Mouse (Mus musculus) liver, adult 2 months (tissue): ENCODE data around the gene Umad1. TPM values are rescaled to one million over a fixed set of nuclear protein-coding genes. Genes with fewer than 3 reads are reported as not detected.

Experiments used
- DNase-seq: peaks from one replicate; pipeline ENCODE4 v3.0.0-alpha.2; 2011; ENCODE audit warnings: low read depth, low spot score; ENCODE audit errors: extremely low read depth
- H3K27ac ChIP-seq: fragments of 200-500 bp; replicated peaks from 2 replicates; pipeline ENCODE4 v1.5.1; 2012; ENCODE audit warnings: low read depth, mild to moderate bottlenecking, control low read depth, inconsistent platforms, low read length; ENCODE audit not compliant: insufficient read depth
- H3K27me3 ChIP-seq: fragments of 200-500 bp; 2 replicates; pipeline ENCODE4 v1.6.1; 2012; ENCODE audit warnings: mild to moderate bottlenecking, moderate library complexity, low read length, inconsistent platforms; ENCODE audit not compliant: control insufficient read depth, insufficient read depth
- H3K36me3 ChIP-seq: fragments of 200-500 bp; 2 replicates; pipeline ENCODE4 v1.6.1; 2012; ENCODE audit warnings: low read length, inconsistent platforms; ENCODE audit not compliant: control insufficient read depth, insufficient read depth
- H3K4me1 ChIP-seq: fragments of 200-500 bp; 2 replicates; pipeline ENCODE4 v1.6.1; 2011; ENCODE audit warnings: low read length; ENCODE audit not compliant: control insufficient read depth, insufficient read depth
- H3K4me3 ChIP-seq: fragments of 200-500 bp; 2 replicates; pipeline ENCODE4 v1.5.1; 2011; ENCODE audit warnings: low read depth, mild to moderate bottlenecking, control low read depth, low read length, moderate library complexity; ENCODE audit not compliant: insufficient read depth
- H3K79me2 ChIP-seq: fragments of 200-500 bp; 2 replicates; pipeline ENCODE4 v1.6.1; 2012; ENCODE audit warnings: inconsistent platforms, mild to moderate bottlenecking, low read length, moderate library complexity; ENCODE audit not compliant: control insufficient read depth, insufficient read depth
- H3K9ac ChIP-seq: fragments of 200-500 bp; 2 replicates; pipeline ENCODE4 v1.6.1; 2012; ENCODE audit warnings: low read depth, mild to moderate bottlenecking, control low read depth, inconsistent platforms, low read length
- CTCF ChIP-seq: fragments of 200-500 bp; IDR thresholded peaks from 2 replicates; pipeline ENCODE4 v1.5.1; 2011; ENCODE audit warnings: low read depth, low read length, control low read depth
- POLR2A ChIP-seq: fragments of 200-500 bp; IDR thresholded peaks from 2 replicates; pipeline ENCODE4 v1.6.1; 2011; ENCODE audit warnings: low read length, control low read depth; ENCODE audit not compliant: insufficient read depth; ENCODE audit errors: extremely low read depth
- WGBS: fragments of 180-500 bp; shearing (Covaris S2); methylation state at CpG from one replicate; pipeline ENCODE4 v1.1.7; 2018; 5-methylcytosine and 5-hydroxymethylcytosine counted together
- polyA plus RNA-seq: library from polyadenylated mRNA; depleted of rRNA; stranded (reverse); fragments of >200 nt; gene quantifications from 2 replicates; pipeline ENCODE4 v1.2.3, GENCODE M21; 2012; rRNA removed
- total RNA-seq: library from RNA; depleted of rRNA; stranded (reverse); fragments of >200 nt; gene quantifications from 2 replicates; pipeline ENCODE4 v1.2.3, GENCODE M21; 2014; rRNA removed

Gene Umad1
- total and polyA plus RNA-seq, 2 experiments: 15.0 to 17.0 TPM

DNA sequence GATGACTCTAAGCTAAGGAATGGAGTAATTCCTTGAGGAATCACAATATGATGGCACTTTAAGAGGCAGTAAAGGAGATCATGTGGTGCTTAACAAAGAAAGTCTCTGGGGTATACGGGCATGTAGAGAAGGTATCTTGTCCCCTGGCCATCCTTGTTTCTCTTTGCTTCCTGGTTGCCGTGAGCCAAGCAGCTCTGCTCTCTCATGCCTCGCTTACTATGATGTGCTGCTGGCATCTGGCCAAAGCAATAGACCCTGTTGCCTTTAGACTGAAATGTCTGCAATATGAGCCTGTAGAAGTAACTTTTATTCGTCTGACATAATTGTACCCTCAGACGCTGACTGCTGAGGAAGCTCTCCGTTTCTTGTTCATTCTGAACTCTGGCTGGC is 238.8 kb downstream of the Umad1 start:
- no peaks in the 10 kb centered on the region for H3K36me3 ChIP-seq
- 90% methylated on average over 6 of the region's 6 CpGs for WGBS
- no peak for DNase-seq
- H3K4me3 ChIP-seq: no peak overlapping the region
- no peaks in the 10 kb centered on the region for H3K27me3 ChIP-seq
- TF ChIP-seq CTCF (no peak), POLR2A (no peak)
- H3K4me1 ChIP-seq: no peaks in the 10 kb centered on the region
- H3K79me2 ChIP-seq: no peaks in the 10 kb centered on the region
- H3K27ac ChIP-seq: no peak overlapping the region
- H3K9ac ChIP-seq: no peak overlapping the region

DNA sequence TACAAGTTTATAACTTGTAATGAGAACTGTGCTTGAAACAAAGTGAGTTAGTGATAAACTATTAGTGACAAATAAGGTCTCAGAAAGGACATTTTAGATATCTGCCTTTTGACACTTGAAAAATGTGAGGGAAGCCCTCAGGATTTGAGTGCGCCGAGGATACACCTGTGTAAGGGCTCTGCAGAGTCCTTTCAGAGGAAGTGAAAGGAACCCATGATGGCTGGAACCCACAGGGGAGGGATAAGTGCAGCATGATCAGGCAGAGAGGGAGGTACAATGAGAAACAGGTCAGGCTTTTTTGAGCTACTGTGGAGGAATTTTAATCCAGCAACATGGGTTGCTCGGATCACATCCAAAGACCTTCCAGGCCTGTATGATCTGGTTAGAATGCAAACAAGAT is 239.9 kb downstream of the Umad1 start:
- no peak for TF ChIP-seq CTCF
- TF ChIP-seq POLR2A: no peak
- no peak for DNase-seq

DNA sequence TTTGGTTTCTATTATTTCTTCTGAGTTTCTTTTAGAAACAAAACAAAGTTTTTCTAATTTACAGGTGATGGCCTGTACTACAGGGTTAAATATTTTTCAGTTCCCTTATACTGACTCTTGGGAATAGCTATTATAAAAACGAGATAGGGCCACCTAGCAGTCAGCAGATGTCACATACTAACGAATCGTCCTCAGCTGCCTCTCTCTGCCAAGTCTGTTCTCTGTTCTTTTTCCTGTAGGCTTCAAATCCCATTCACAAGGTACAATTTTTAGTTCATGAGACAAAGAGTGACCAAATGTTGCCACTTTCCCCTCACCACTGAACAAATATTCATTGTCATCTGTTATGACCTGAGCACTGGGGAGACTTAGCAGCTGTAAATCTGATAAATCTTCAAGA is 244.9 kb downstream of the Umad1 start:
- whole genome bisulfite sequencing: 52% methylated on average over 3 of the region's 3 CpGs

More for the DNA sequence above, 239.9 kb downstream of the Umad1 start:
- H3K79me2 ChIP-seq: no peaks in the 10 kb centered on the region
- 90% methylated on average over 3 of the region's 3 CpGs for WGBS
- H3K9ac ChIP-seq: no peak overlapping the region
- no peak overlapping the region for H3K27ac ChIP-seq
- H3K27me3 ChIP-seq: no peaks in the 10 kb centered on the region
- H3K36me3 ChIP-seq: no peaks in the 10 kb centered on the region
- H3K4me1 ChIP-seq: no peaks in the 10 kb centered on the region
- no peak overlapping the region for H3K4me3 ChIP-seq

DNA sequence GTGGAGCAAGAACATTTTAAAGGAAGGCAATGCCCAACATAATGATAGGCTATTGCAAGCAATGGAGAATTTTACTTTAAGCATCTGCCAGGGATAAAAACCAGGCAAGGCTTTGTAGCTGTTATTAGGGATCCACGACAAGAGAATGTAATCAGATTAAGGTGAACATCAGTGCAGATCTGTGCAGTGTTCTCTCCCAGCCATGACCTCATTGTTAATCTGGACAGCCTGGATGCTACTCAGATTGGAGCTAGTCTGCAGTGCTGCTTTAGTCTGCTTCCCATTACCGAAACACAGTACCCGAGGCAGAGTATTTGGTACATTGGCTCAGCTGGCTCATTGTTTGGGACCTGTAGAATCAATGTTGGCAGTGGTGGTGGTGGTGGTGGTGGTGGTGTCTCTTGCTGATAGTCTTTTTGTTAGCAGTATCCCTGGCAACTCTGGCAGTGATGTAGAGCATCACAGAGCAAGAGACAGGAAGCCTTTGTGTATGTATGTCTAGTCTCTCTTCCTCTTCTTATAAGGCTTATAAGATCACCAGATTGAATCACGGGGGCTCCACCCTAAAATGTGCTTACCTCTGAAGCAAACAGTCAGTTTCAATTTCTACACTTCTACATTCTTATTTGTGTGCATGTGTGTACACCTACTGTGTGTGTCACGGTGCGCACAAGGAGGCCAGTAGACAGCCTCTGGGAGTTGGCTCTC is 245.6 kb downstream of the Umad1 start:
- Histone ChIP-seq H3K79me2 (no peaks in the 10 kb centered on the region), H3K4me1 (peaks cover 1% of the 10 kb centered on the region; the same call in 1 of the 2 replicates), H3K4me3 (no peak overlapping the region), H3K36me3 (no peaks in the 10 kb centered on the region), H3K9ac (no peak overlapping the region), H3K27me3 (no peaks in the 10 kb centered on the region), H3K27ac (no peak overlapping the region)
- TF ChIP-seq POLR2A: no peak
- no peak for DNase-seq
- WGBS: 83% methylated on average over 6 of the region's 6 CpGs

More for the DNA sequence above, 244.9 kb downstream of the Umad1 start:
- Histone ChIP-seq H3K4me3 (no peak overlapping the region), H3K27ac (no peak overlapping the region), H3K27me3 (no peaks in the 10 kb centered on the region), H3K9ac (no peak overlapping the region), H3K36me3 (no peaks in the 10 kb centered on the region), H3K79me2 (no peaks in the 10 kb centered on the region), H3K4me1 (peaks cover 1% of the 10 kb centered on the region; the same call in 1 of the 2 replicates)
- no peak for TF ChIP-seq POLR2A
- DNase-seq: no peak

DNA sequence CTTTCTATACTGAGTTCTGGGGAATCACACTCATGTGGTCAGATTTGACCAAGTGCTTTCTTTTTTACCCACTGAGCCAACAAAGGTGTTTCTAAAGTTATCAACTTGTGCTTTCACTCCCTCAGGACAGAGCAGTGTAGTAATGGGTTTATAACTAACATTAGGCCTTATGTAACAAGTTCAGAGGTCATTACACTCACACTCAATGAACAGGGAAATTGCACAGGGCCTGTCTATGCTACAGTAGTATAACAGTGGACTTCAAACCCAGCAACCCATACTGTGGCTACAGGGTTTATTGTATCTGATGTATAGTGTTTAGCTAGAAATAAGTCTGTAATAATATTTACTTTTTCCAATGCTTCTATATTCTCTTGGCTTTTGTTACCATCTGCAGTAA is 247.5 kb downstream of the Umad1 start:
- H3K27ac ChIP-seq: no peak overlapping the region

More for the DNA sequence above, 247.5 kb downstream of the Umad1 start:
- peak; percentile 76 for DNase-seq
- H3K36me3 ChIP-seq: no peaks in the 10 kb centered on the region
- no peak for TF ChIP-seq POLR2A
- TF ChIP-seq CTCF: no peak
- H3K27me3 ChIP-seq: no peaks in the 10 kb centered on the region
- H3K79me2 ChIP-seq: peaks cover 3% of the 10 kb centered on the region; the same call in 1 of the 2 replicates
- no peak overlapping the region for H3K4me3 ChIP-seq
- H3K9ac ChIP-seq: no peak overlapping the region
- peaks cover 7% of the 10 kb centered on the region; the same call in 1 of the 2 replicates for H3K4me1 ChIP-seq

Other genes with a start within 250 kb of the Umad1 start
- gene Col28a1, start 66.7 kb upstream of the Umad1 start, total RNA-seq: under 0.01 and 0.07 TPM in 2 replicates
- gene Col28a1, start 66.7 kb upstream of the Umad1 start, polyA plus RNA-seq: not detected in 2 replicates
- 9.3 and 10.0 TPM in 2 replicates for gene Mios, start 50.1 kb upstream of the Umad1 start, total RNA-seq
- 1.1 and 1.8 TPM in 2 replicates for gene Mios, start 50.1 kb upstream of the Umad1 start, polyA plus RNA-seq
- gene Rpa3, start 115 bp upstream of the Umad1 start, total RNA-seq: 13.2 and 17.1 TPM in 2 replicates
- gene Rpa3, start 115 bp upstream of the Umad1 start, polyA plus RNA-seq: 1.6 and 1.8 TPM in 2 replicates
- gene Gm45062, start 162 bp downstream of the Umad1 start, total RNA-seq: 2.0 and 2.8 TPM in 2 replicates
- 0.70 TPM in 1 of 2 replicates, not detected in the other for gene Gm45062, start 162 bp downstream of the Umad1 start, polyA plus RNA-seq